Mouse (Mus musculus) c-Kit-positive CD71-negative TER-119-negative erythroid progenitor cells, embryonic 14.5 days (primary cell): Measurements from ENCODE around the gene B4galt3.

ENCODE experiments used
- DNase-seq: peaks from one replicate; pipeline ENCODE4 v3.0.0-alpha.2; 2013; ENCODE audit warnings: low read depth

The B4galt3 gene

GRCm38 (mm10) chr1:171263666-171264461 is 6.3 kb upstream of the B4galt3 start:
- no peak for DNase-seq

- DNase-seq, result no peak
These were observed 4.0 kb upstream of the B4galt3 start for GRCm38 (mm10) chr1:171265971-171266744.

GRCm38 (mm10) chr1:171268341-171268740 is 1.8 kb upstream of the B4galt3 start:
- no peak for DNase-seq

GRCm38 (mm10) chr1:171270573-171270900 is 409 bp downstream of the B4galt3 start:
- no peak for DNase-seq

- no peak for DNase-seq
These were observed 1.1 kb downstream of the B4galt3 start for GRCm38 (mm10) chr1:171271196-171271595.

GRCm38 (mm10) chr1:171271622-171272021 is 1.5 kb downstream of the B4galt3 start:
- DNase-seq, result no peak

- no peak for DNase-seq
These were observed 2.0 kb downstream of the B4galt3 start for GRCm38 (mm10) chr1:171272086-171272485.

- DNase-seq, result no peak
These were observed 4.0 kb downstream of the B4galt3 start for GRCm38 (mm10) chr1:171274171-171274570.

- no peak for DNase-seq
These were observed 5.1 kb downstream of the B4galt3 start for GRCm38 (mm10) chr1:171275144-171275734.

- DNase-seq, result no peak
These were observed 6.1 kb downstream of the B4galt3 start for GRCm38 (mm10) chr1:171276110-171276748.

GRCm38 (mm10) chr1:171277736-171278135 is 7.6 kb downstream of the B4galt3 start:
- no peak for DNase-seq

GRCm38 (mm10) chr1:171278436-171278835 is 8.3 kb downstream of the B4galt3 start:
- no peak for DNase-seq

- DNase-seq, result no peak
These were observed 9.0 kb downstream of the B4galt3 start for GRCm38 (mm10) chr1:171279012-171279705.

- no peak for DNase-seq
These were observed 9.6 kb downstream of the B4galt3 start for GRCm38 (mm10) chr1:171279721-171280120.

GRCm38 (mm10) chr1:171280250-171280915 is 10.3 kb downstream of the B4galt3 start:
- no peak for DNase-seq

GRCm38 (mm10) chr1:171280916-171281527 is 10.9 kb downstream of the B4galt3 start, which contains the start of gene Ppox:
Ppox (minus strand) TSS chr1:171281186.
- DNase-seq, result peak; percentile 94

GRCm38 (mm10) chr1:171281528-171281923 is 11.4 kb downstream of the B4galt3 start:
- DNase-seq, result peak; percentile 86

- no peak for DNase-seq
These were observed 12.1 kb downstream of the B4galt3 start for GRCm38 (mm10) chr1:171282086-171282805.

GRCm38 (mm10) chr1:171283188-171284160 is 13.3 kb downstream of the B4galt3 start:
- DNase-seq, result no peak
